Mouse (Mus musculus) thymus, postnatal 25 days (tissue): ENCODE data around the gene Tmem238.

Experiments
- DNase-seq: peaks from one replicate; pipeline ENCODE4 v3.0.0; 2022

Gene Tmem238

DNA sequence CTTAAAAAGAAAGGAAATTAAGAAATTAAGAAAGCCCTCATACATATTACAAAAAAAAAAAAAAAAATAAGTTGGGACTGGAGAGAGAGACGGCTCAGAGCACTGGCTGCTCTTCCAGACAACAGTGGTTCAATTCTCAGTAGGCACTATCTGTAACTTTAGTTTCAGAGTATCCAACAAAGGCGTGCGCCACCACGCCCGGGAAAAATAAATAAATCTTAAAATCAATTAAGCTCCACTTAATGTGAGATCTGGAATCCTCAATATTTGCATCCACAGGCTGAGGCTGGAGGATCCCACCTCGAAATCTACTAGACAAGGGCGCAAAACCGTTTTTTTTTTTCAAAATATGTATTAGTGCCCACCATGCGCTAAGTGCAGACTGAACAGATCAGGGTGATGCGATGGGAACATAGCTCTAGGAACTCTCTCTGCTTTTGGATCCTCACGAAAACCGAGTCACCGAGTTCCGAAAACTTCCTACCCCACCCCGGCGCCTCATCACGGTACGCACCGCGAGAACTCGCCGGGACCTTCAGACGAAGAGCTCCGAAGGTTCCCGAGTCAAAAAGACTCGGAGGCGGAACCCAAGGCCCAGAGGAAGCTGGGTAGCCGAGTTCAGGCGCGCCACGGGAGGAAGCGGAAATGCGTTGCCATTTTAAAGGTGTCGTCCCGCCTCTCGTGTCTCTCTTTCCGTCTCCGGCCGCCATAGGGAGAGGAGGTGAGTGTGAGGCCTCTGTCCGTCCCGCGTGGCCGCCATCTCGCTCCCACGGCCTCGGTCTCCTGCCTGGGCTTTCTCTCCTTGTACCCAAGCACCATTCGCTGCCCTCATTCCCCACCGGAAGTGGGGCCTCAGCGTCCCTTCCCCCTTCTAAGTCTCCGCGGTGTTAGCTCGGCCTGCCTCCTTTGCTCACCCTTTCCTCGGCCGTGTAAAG, 3.1 kb upstream of the Tmem238 start, which contains the start of gene Rpl28:
TSS of gene Rpl28 (plus strand) at position 597 of the 935 bp plus-strand sequence.
- DNase-seq, result peak; percentile 93

DNA sequence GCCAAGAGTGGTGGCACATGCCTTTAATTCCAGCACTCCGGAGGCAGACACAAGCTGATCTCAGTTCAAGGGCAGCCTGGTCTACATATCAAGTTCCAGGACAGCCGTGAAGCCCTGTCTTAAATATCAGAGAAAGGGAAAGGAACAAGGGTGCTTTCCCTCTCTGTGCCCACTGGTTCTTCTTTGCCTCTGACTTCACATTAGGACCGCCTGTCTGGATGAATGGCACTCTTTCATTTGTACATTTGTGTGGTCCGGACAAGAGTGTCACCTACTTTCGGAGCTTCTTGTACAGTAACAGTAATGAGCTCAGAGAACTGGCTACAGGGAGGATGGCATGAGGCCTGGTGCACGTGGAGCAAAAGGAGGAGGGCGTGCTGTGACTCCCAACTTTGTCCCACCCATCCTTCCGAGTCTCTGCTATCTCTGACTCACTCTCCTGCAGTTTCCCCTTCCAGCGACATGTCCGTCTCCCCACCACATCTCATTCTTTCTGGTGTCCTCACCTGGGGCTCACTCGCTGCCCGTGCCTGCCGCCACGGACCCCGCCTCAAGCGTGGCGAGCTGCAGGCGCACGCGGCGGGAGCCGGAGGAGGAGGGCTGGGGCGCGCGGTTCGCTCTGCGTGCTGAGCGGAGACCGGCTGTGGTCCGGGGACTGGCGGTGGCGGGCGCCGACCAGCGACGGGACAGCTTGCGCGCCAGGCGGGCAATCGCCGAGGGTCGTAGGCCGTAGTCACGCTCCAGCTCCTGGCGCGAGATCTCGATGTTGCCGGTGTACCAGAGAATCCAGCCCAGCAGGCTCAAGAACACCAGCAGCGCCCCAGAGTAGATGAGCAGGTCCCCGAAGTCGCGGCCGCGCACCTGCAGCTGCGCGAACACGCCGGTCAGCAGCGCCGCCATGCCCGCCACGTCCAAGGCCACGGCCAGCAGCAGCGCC, 689 bp downstream of the Tmem238 start:
- DNase-seq, result peak; percentile 47

DNA sequence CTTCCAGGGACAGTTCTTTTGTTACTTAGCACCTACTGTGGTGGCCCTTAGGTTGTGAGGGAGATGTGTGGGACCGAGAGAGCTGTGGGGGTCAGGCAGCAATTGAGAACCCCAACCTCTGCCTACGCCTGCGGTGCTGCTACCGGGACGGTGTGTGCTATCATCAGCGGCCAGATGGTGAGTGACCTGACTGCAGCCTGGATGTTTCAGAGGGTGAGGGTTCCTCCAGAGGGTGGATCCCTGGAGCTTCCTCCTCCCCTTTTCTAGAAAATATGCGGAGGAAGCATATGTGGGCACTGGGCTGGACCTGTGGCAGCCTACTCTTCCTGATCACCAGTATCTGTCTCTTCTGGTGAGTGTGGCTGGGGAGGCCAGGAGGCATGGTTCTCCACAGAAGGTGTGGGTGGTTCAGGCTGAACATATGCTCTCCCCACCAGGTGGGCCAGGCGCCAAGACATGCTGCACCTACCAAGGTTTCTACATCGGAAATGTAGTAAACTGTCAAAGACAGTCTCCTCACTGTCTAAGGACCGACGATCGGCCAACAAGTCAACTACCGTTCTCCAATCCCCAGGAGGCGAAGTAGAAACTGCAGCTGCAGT, 5.7 kb downstream of the Tmem238 start:
- DNase-seq, result no peak

DNA sequence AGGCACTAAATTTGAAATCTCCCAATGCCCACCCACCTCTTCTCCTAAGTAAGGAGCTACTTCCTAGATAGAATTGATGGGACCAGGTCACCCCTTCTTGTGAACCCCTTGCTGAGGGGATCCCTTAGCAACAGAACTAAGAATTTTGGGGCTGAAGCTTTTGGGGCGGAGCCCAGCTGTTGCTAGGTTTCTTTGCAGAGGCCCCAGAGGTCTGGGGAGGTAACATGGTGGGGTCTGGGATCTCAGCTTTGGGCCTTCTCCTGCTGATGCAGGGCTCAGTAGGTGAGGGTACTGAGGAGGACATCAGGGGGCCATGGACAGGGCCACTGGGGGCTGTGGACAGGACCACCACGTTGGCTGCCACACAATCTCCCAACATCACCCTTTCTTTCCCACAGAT, 6.7 kb downstream of the Tmem238 start, which contains the start of the genes Il11 and Tmem190:
TSS of gene Il11 (minus strand) at position 101 of the 400 bp plus-strand sequence.
TSS of gene Tmem190 (plus strand) at position 179 of the 400 bp plus-strand sequence.
- DNase-seq, result no peak

DNA sequence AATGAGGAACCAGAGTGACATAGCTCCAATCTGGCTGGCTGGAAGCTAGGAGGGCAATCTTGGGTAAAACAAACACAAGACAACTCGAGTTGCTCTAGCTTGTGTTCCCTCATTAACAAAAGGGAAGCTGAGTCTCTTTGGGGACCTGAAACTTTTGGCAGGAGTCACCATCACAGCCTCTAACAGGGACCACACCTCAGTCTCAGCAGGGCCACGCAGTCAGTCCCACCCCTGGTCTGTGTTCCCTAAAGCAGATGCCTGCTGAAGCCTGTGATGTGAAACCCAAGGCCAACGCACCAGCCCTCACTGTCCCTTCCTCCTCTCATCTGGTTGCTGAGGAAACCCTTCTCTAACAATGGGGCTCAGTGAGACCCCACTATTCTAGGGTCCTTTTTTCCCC, 7.3 kb downstream of the Tmem238 start:
- no peak for DNase-seq

DNA sequence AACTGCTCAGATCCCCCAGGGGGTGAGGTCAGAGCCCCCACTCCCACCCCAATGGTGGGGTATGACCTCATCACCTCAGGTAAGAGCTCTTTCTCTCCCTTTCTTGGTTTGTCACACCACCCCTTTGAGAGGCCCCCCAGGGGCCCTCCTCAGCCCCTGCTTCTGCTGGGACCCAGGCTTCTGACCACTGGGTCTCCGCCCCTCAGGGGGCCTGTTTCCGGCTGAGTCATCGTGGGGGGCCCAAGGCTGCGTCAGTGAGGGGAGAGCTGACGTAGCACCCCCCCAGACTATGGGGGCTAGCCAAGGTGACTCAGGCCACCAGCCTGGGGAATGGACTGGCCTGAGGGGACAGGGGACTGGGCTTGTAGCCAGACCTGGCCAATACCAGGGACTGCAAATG, 9.5 kb downstream of the Tmem238 start:
- no peak for DNase-seq

DNA sequence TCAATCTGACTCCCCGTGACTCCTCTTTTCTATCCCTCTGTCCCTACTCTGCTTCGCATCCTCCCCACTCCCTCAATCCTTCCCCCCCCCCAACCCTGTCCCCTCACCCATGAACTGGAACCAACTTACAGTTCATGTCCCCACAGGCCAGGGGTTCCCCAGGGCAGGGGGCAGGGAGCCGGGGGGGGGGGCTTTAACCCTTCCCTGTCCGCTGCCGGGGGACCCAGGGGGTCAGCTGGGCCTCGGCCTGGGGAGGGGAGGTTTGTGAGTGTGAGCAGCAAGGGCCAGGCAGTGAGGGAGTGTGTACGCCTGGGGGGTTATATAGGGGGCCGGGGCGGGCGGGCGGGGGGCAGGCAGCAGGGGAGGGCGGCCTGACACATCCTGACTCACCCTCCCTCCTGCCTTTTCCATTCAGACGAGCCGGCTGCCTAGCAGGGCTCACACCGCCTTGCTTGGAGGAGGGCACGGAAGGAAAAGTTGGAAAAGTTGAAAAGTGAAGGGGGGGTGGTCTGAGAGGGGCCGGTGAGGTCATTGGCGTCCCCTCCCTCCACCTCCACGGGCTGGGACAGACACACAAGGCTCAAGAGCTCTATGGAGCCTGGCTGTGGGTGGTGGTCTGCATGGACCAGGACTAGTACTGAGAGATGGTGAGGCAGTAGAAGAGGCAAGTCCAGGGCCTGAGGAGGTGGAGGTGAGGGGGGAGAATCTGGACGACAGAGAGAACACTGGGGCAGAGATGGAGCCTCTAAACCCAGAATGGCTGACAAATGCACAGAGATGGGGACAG, 11.4 kb downstream of the Tmem238 start:
- no peak for DNase-seq

DNA sequence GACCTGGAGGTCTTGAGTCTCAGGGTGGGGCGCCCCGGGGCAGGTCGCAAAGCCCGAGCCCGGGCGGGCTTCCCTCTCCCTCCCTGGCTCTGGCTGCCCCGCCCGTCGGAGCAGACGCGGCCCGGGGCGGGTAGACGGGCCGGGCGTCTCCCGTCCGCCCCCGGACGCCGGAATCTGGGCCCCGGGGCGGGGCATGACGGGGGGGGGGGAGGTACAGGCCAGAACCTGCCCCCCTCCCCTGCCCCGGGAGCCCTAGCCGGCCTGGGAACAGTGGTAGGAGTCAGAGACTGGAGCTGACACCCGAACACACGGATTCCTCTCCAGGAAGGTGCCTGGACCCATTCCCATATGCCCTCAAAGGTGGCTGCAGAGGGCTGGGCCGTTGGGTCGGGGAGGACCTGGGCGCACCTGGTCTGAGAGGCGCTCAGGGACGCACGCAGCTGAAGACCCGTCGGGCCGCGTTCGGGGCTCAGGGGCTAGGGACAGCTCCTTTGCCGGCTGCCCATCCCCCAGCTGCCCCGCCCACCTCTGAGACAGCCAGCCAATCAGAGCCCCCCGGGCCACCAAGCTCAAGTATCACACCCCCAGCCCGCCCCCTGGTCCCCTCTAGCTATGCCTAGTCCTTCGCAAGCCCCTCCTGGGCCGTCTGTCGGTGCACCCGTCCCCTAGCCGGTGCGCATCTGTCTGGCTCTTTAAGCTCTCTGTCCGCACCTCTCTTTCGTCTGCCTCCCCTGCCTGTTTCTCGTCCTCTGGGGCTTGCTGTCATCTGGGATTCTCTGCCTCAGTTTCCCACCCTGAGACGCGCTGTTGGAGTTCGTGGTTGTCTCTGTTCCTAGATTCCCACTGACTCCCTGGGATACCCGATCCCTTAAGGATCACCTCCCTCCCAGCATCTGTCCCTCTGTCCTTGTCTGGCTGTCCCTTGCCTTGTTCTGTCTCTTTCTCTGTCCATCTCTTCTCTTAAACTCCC, 12.3 kb downstream of the Tmem238 start:
- peak; percentile 30 for DNase-seq

DNA sequence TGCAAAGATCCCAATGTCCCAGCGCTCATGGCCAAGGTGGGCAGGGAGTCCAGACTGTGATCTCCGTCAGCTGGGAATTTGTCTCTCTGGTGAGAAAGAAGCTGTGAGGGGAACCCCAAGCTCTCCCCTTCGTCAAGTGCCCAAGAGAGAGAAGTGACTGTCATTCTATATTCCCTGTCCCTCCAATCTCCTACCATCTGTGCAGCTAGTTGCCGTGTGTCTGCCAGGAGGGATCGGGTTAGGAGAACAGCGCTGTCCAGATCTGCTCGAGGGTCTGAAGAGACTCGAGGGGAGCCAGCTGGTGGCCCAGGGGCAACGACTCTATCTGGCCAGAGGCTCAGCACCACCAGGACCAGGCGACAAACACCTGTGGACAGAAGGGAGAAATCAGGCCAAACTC, 13.3 kb downstream of the Tmem238 start:
- DNase-seq, result no peak

DNA sequence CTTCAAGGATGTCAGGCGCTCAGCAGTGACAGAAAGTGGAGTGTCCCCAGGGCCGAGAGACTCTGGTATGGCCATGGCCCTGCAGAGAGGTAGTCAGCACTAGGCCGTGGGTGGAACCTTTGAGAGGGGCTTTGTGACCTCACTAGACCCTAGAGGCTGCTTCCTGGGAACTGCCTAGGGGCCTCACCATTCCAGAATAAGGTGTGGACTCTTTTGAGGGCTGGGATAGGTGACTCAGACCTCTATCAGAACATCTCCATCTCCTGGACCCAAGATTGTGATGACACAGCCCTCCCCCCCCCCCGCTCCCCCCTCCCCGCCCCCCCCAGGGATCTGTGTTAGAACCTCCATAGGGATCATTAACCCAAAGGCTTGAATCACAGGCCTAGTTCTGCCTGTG, 18.3 kb downstream of the Tmem238 start, which contains the start of gene Fam71e2:
TSS of gene Fam71e2 (minus strand) at position 101 of the 400 bp plus-strand sequence.
- DNase-seq, result no peak

DNA sequence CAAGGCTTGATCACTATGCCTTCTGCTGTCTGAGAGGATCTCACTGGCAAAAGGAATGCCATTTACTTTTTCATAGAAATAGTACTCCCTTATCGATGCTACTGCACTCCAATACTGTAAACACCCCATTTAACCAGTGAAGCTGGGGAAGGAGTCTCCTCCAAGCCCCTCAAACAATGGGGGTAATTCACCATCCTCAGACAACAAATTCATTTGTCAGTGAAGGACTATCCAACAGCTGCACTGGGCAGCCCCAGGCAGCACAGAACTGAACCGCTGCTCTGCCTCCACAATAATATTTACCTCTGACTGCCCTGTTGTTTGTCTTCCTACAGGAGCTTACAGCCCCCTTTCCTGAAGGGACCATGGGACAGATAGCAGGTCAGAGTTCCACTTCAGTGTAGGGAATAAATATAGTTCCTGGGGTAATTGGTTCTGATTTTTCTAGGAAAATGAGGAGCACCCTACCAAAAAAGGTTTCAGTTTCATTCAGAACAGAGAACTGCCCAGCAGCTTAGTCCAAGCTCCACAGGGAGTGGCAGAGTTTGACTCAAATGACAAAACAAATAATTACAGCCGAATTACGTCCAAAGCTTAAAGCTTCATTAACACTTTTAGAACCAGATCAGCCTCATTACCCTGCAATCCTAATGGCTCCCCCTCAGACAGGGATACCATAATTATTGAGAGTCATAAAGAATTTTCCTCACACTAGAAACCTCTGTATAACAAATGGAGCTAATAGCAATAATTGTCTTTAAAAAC, 24.3 kb downstream of the Tmem238 start:
- DNase-seq, result no peak

DNA sequence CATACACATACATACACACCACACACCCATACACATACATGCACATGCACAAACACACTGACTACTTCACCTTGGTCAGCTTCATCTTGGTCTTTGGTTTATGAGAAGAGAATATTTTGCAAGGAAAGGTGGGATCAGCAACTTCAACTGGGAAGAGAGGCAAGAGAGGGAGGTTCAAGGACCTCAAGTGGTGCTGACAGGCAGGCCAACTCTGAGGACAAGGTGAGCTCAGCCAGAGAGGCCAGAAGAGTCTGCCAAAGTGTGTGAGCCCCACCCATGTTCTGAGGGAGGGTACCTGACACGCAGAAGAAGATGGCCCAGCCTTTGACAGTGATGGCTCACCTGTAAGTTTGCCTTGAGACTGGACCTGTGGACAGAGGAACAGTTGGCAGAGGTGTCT, 29.8 kb downstream of the Tmem238 start:
- DNase-seq, result no peak

DNA sequence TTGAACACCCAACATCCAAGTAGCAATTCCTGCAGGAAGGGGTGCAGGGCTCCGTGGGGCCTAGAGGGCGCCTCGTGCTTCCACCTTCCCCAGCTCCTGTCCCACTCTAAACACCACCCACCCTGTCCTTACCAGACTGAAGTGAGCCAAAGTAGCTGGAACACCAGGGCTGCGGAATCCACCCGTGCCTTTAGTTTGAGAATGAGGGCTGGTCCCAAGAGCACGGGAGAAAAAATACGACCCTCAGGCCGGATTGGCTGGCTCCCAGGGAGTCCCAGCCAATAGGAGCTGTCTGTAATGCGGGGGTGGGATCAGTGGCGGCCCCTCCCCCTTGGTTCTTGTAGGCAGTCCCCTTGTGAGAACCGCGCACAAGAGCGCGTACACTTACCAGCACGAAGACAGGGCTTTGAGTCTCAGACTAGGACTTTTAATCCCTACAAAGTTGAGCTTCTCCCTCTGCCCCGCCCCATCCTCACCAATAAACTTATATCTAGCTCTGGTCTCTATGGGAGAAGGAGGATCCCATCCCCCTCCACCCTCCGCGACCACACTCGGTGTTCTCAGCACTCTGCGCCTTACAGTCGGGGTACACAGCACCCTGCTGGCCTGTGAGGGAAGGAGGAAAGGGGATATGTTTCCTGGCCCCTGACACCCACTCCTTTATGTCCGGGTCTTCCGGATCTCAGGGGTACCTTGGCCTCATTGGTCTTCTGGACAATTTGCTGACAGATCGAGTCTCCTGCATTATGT, 36.5 kb downstream of the Tmem238 start, which contains the start of gene Cox6b2:
TSS of gene Cox6b2 (minus strand) at position 274 of the 750 bp plus-strand sequence.
- DNase-seq, result peak; percentile 88

DNA sequence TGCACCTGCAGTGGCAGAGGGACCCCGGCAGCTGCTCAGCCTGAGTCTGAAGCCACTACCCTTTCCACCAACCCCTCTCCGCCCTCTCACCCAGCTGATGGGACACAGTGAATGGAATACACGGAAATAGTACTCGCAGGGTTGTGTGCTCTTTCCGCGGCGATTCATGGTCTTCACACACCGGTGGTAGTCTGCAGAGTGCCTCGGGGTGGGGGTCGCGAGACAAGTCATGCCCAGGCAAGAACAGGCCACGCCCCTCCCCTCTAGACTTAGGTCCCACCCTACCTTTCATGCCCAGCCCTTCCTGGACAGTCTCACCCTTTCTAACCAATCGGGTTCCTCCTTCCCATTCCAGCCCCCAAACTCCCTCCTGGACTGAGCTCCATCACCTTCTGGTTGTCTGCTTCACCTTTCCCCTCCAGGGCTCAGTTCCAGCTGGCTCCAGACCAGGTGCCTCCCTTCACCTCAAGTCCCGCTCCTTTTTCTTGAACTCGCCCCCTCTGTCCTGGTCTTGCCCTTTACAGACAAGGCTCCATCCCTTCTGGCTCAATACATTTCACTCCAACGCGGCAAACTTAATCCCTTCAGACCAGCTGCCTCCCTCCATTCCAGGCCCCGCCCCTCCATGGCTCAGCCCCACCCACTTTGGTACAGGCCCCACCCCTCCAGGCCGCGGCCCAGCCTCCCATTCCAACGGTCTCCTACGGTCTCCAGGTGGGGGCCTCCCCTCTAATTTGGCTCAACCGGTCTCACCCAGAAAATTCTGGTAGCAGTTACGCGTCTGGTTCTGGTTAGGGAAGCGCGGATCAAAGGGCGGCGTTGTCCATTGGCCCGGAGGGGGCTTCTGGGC, 37.3 kb downstream of the Tmem238 start:
- peak; percentile 12 for DNase-seq

DNA sequence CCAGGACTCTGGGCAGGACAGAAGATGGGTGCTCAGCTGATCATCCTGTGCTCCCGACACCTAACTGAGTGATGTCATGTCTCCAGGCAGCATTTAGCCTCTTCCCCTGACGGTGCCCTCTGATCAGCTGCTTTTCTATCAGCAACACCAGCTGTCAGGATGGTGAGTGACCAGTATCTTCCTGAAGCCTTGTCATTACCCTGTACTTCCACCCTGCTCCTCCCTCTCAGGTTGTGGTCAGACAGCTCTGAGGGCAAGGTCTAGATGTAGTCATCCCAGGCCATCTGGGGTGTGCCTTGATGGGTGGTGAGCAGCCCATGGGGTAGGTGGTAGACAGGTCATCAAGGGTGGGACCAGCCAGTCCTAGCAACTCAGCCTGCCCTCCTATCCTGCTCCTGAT, 40.3 kb downstream of the Tmem238 start:
- DNase-seq, result no peak

DNA sequence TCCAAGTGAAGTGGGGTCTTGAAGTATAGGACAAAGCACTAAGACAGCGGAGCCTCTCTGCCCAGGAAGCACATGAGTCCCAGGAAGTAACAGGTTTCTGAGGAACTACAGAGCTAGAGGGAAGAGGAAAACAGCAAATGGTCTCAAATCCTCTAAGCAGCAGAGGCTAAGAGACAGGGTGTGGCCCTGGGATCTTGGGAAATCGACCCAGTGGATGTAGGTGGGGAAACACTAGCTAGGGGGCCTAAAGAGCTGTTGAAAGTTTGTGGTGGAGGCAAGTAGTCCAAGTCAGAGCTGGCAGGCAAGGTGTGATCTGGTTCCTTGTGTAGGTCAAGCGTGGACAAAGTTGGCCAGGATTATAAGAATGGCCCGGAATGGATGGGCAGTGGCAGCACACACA, 41.1 kb downstream of the Tmem238 start:
- DNase-seq, result no peak

DNA sequence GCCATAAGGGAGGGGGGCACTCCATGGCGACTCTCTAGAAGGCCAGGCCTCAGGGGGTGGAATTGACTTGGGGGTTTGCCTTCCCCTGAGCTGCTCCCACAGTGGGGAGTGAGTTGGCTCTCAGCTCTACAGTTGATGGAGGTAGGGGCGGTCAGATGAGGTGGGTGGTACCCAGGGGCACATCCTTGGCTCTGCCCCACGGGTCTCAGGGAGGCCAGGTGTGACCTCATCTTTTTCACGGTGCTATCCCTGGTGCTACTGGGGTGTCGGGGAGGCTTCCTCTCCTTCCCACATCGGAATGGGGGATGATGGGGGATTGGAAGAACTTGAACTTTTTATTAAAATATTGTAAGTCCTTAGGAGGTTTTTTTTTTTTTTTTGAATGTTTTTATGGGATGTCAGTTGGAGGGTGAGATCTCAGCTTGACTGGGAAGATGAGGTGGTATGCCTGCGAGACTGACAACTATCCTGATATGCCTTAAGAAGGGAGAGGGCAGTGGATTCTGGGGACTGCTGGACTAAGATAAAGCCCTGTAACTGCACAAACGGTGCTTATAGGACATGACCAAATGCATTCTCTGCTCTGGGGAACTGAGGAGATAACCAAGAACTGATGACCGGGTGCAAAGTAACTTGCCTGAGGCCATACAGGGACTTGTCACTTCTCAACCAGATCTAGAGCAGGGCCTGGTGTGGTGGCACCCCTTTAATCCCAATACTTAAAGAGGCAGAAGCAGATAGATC, 42.1 kb downstream of the Tmem238 start:
- DNase-seq, result no peak
